Mouse (Mus musculus): Measurements from ENCODE around the gene Tmem268.

Gene Tmem268

GRCm38 (mm10) chr4:63555111-63555510, 3.5 kb upstream of the Tmem268 start:
- no peak for DNase-seq (ENCODE audit: low read depth, low spot score)

- DNase-seq (ENCODE audit: low read depth, low spot score) = peak; percentile 47
Measured at GRCm38 (mm10) chr4:63556665-63557064, 1.9 kb upstream of the Tmem268 start.

- DNase-seq (ENCODE audit: low read depth, low spot score) = no peak
Measured at GRCm38 (mm10) chr4:63557124-63558059, 1.2 kb upstream of the Tmem268 start.

- DNase-seq (ENCODE audit: low read depth, low spot score) = no peak
Measured at GRCm38 (mm10) chr4:63559127-63559697, 631 bp downstream of the Tmem268 start.

- DNase-seq (ENCODE audit: low read depth, low spot score) = peak; percentile 46
Measured at GRCm38 (mm10) chr4:63560079-63560478, 1.5 kb downstream of the Tmem268 start.

- DNase-seq (ENCODE audit: low read depth, low spot score) = no peak
Measured at GRCm38 (mm10) chr4:63561861-63562675, 3.5 kb downstream of the Tmem268 start.

- no peak for DNase-seq (ENCODE audit: low read depth, low spot score)
Measured at GRCm38 (mm10) chr4:63562742-63563141, 4.2 kb downstream of the Tmem268 start.

- DNase-seq (ENCODE audit: low read depth, low spot score) = no peak
Measured at GRCm38 (mm10) chr4:63567712-63568390, 9.3 kb downstream of the Tmem268 start.

- no peak for DNase-seq (ENCODE audit: low read depth, low spot score)
Measured at GRCm38 (mm10) chr4:63569322-63569721, 10.7 kb downstream of the Tmem268 start.

- DNase-seq (ENCODE audit: low read depth, low spot score) = peak; percentile 29
Measured at GRCm38 (mm10) chr4:63570208-63570781, 11.7 kb downstream of the Tmem268 start.

GRCm38 (mm10) chr4:63572621-63573020, 14.0 kb downstream of the Tmem268 start:
- no peak for DNase-seq (ENCODE audit: low read depth, low spot score)

GRCm38 (mm10) chr4:63579649-63580048, 21.1 kb downstream of the Tmem268 start:
- DNase-seq (ENCODE audit: low read depth, low spot score) = no peak

GRCm38 (mm10) chr4:63580078-63580477, 21.5 kb downstream of the Tmem268 start:
- peak; percentile 72 for DNase-seq (ENCODE audit: low read depth, low spot score)

GRCm38 (mm10) chr4:63582580-63582979, 24.0 kb downstream of the Tmem268 start:
- DNase-seq (ENCODE audit: low read depth, low spot score) = no peak

GRCm38 (mm10) chr4:63585216-63585615, 26.6 kb downstream of the Tmem268 start:
- DNase-seq (ENCODE audit: low read depth, low spot score) = no peak

GRCm38 (mm10) chr4:63586240-63586639, 27.7 kb downstream of the Tmem268 start:
- DNase-seq (ENCODE audit: low read depth, low spot score) = no peak

- DNase-seq (ENCODE audit: low read depth, low spot score) = no peak
Measured at GRCm38 (mm10) chr4:63589987-63590386, 31.4 kb downstream of the Tmem268 start.

- DNase-seq (ENCODE audit: low read depth, low spot score) = no peak
Measured at GRCm38 (mm10) chr4:63590538-63590937, 32.0 kb downstream of the Tmem268 start.

- DNase-seq (ENCODE audit: low read depth, low spot score) = no peak
Measured at GRCm38 (mm10) chr4:63594459-63595110, 36.0 kb downstream of the Tmem268 start.

- DNase-seq (ENCODE audit: low read depth, low spot score) = no peak
Measured at GRCm38 (mm10) chr4:63595259-63595658, 36.7 kb downstream of the Tmem268 start.

GRCm38 (mm10) chr4:63596010-63596409, 37.4 kb downstream of the Tmem268 start:
- DNase-seq (ENCODE audit: low read depth, low spot score) = no peak
